Mouse (Mus musculus): ENCODE measurements around the gene Med13. TPM values are rescaled to one million over a fixed set of nuclear protein-coding genes. Genes with fewer than 3 reads are reported as not detected.

Med13 gene
- polyA plus RNA-seq, 1 experiment from 2014 or later: 12.8 TPM

- Histone ChIP-seq H3K4me2 (peak overlapping the region; percentile 81), H3K9ac (peak overlapping the region; percentile 98), H3K9me3 (ENCODE audit: low read depth, low read length) (no peaks in the 10 kb centered on the region), H3K4me3 (ENCODE audit: low read depth, low read length) (peak overlapping the region; percentile 77), H3K4me1 (ENCODE audit: insufficient read depth) (0 out of 2 replicates have a peak, but pooled peaks cover 3% of the 10 kb centered on the region), H3K27ac (ENCODE audit: low read depth) (peak overlapping the region; percentile 99), H3K36me3 (ENCODE audit: insufficient read depth) (peaks cover 18% of the 10 kb centered on the region), H3K27me3 (ENCODE audit: insufficient read depth, low read length) (no peaks in the 10 kb centered on the region)
- peak; percentile 96 for ATAC-seq (ENCODE audit: insufficient read depth)
- peak; percentile 86 for TF ChIP-seq CTCF (IDR thresholded peaks at IDR 0.05; ENCODE audit: low read depth)
- DNase-seq: peak; percentile 99
- under 1% methylated on average over 45 of the region's 45 CpGs for WGBS
Observed at GRCm38 (mm10) chr11:86357984-86358528, 654 bp upstream of the Med13 start.

GRCm38 (mm10) chr11:86356007-86356853, 1.2 kb downstream of the Med13 start:
- peak; percentile 42 for DNase-seq
- Histone ChIP-seq H3K27ac (ENCODE audit: low read depth) (0 out of 2 replicates have a peak overlapping the region, but pooled peaks have one; percentile 99), H3K27me3 (ENCODE audit: insufficient read depth, low read length) (no peaks in the 10 kb centered on the region), H3K9ac (peak overlapping the region; percentile 98), H3K4me3 (ENCODE audit: low read depth, low read length) (peak overlapping the region; percentile 77), H3K4me1 (ENCODE audit: insufficient read depth) (0 out of 2 replicates have a peak, but pooled peaks cover 3% of the 10 kb centered on the region), H3K36me3 (ENCODE audit: insufficient read depth) (peaks cover 28% of the 10 kb centered on the region), H3K9me3 (ENCODE audit: low read depth, low read length) (no peaks in the 10 kb centered on the region), H3K4me2 (peak overlapping the region; percentile 81)
- no peak for TF ChIP-seq CTCF (IDR thresholded peaks at IDR 0.05; ENCODE audit: low read depth)
- ATAC-seq (ENCODE audit: insufficient read depth): no peak
- 2% methylated on average over 13 of the region's 13 CpGs for WGBS

GRCm38 (mm10) chr11:86353586-86353985, 3.8 kb downstream of the Med13 start:
- no peak overlapping the region for H3K27ac ChIP-seq (ENCODE audit: low read depth)
- TF ChIP-seq CTCF (IDR thresholded peaks at IDR 0.05; ENCODE audit: low read depth): no peak
- H3K27me3 ChIP-seq (ENCODE audit: insufficient read depth, low read length): no peaks in the 10 kb centered on the region
- H3K4me2 ChIP-seq: no peak overlapping the region
- no peak overlapping the region for H3K4me3 ChIP-seq (ENCODE audit: low read depth, low read length)
- H3K9ac ChIP-seq: no peak overlapping the region
- peaks cover 31% of the 10 kb centered on the region for H3K36me3 ChIP-seq (ENCODE audit: insufficient read depth)
- ATAC-seq (ENCODE audit: insufficient read depth) (no peak), DNase-seq (no peak)
- 71% methylated on average over 3 of the region's 3 CpGs for WGBS
- 0 out of 2 replicates have a peak, but pooled peaks cover 3% of the 10 kb centered on the region for H3K4me1 ChIP-seq (ENCODE audit: insufficient read depth)
- no peaks in the 10 kb centered on the region for H3K9me3 ChIP-seq (ENCODE audit: low read depth, low read length)

- Histone ChIP-seq H3K27me3 (ENCODE audit: insufficient read depth, low read length) (no peaks in the 10 kb centered on the region), H3K4me3 (ENCODE audit: low read depth, low read length) (no peak overlapping the region), H3K4me2 (no peak overlapping the region), H3K9ac (no peak overlapping the region), H3K9me3 (ENCODE audit: low read depth, low read length) (no peaks in the 10 kb centered on the region), H3K27ac (ENCODE audit: low read depth) (no peak overlapping the region), H3K4me1 (ENCODE audit: insufficient read depth) (0 out of 2 replicates have a peak, but pooled peaks cover 3% of the 10 kb centered on the region), H3K36me3 (ENCODE audit: insufficient read depth) (peaks cover 35% of the 10 kb centered on the region)
- ATAC-seq (ENCODE audit: insufficient read depth): no peak
- no peak for DNase-seq
- WGBS: 44% methylated on average over 3 of the region's 3 CpGs
- no peak for TF ChIP-seq CTCF (IDR thresholded peaks at IDR 0.05; ENCODE audit: low read depth)
Observed at GRCm38 (mm10) chr11:86351766-86352315, 5.6 kb downstream of the Med13 start.

- TF ChIP-seq CTCF (IDR thresholded peaks at IDR 0.05; ENCODE audit: low read depth): no peak
- Histone ChIP-seq H3K4me3 (ENCODE audit: low read depth, low read length) (no peak overlapping the region), H3K36me3 (ENCODE audit: insufficient read depth) (peaks cover 37% of the 10 kb centered on the region), H3K27me3 (ENCODE audit: insufficient read depth, low read length) (no peaks in the 10 kb centered on the region), H3K4me2 (no peak overlapping the region), H3K27ac (ENCODE audit: low read depth) (no peak overlapping the region), H3K4me1 (ENCODE audit: insufficient read depth) (0 out of 2 replicates have a peak, but pooled peaks cover 3% of the 10 kb centered on the region), H3K9me3 (ENCODE audit: low read depth, low read length) (no peaks in the 10 kb centered on the region), H3K9ac (no peak overlapping the region)
- WGBS: 72% methylated on average over 1 of the region's 1 CpGs
- ATAC-seq (ENCODE audit: insufficient read depth) (no peak), DNase-seq (no peak)
Observed at GRCm38 (mm10) chr11:86350636-86351138, 6.7 kb downstream of the Med13 start.

GRCm38 (mm10) chr11:86349325-86349724, 8.1 kb downstream of the Med13 start:
- 46% methylated on average over 2 of the region's 2 CpGs for WGBS
- TF ChIP-seq CTCF (IDR thresholded peaks at IDR 0.05; ENCODE audit: low read depth): no peak
- 0 out of 2 replicates have a peak, but pooled peaks cover 3% of the 10 kb centered on the region for H3K4me1 ChIP-seq (ENCODE audit: insufficient read depth)
- H3K27me3 ChIP-seq (ENCODE audit: insufficient read depth, low read length): no peaks in the 10 kb centered on the region
- H3K36me3 ChIP-seq (ENCODE audit: insufficient read depth): peaks cover 41% of the 10 kb centered on the region
- DNase-seq (no peak), ATAC-seq (ENCODE audit: insufficient read depth) (no peak)
- no peak overlapping the region for H3K4me2 ChIP-seq
- H3K4me3 ChIP-seq (ENCODE audit: low read depth, low read length): no peak overlapping the region
- no peaks in the 10 kb centered on the region for H3K9me3 ChIP-seq (ENCODE audit: low read depth, low read length)
- no peak overlapping the region for H3K27ac ChIP-seq (ENCODE audit: low read depth)
- H3K9ac ChIP-seq: no peak overlapping the region

- no peak overlapping the region for H3K4me2 ChIP-seq
- no peak overlapping the region for H3K9ac ChIP-seq
- no peaks in the 10 kb centered on the region for H3K4me1 ChIP-seq (ENCODE audit: insufficient read depth)
- DNase-seq (no peak), ATAC-seq (ENCODE audit: insufficient read depth) (no peak)
- H3K27me3 ChIP-seq (ENCODE audit: insufficient read depth, low read length): no peaks in the 10 kb centered on the region
- peaks cover 40% of the 10 kb centered on the region for H3K36me3 ChIP-seq (ENCODE audit: insufficient read depth)
- H3K9me3 ChIP-seq (ENCODE audit: low read depth, low read length): no peaks in the 10 kb centered on the region
- no peak overlapping the region for H3K27ac ChIP-seq (ENCODE audit: low read depth)
- H3K4me3 ChIP-seq (ENCODE audit: low read depth, low read length): no peak overlapping the region
- TF ChIP-seq CTCF (IDR thresholded peaks at IDR 0.05; ENCODE audit: low read depth): no peak
Observed at GRCm38 (mm10) chr11:86348872-86349271, 8.5 kb downstream of the Med13 start.

Measured in lung, embryonic 14.5 days (tissue).